Mouse (Mus musculus) liver, postnatal 0 days (tissue): ENCODE results near the gene Cracr2a.

Experiments used
- CTCF ChIP-seq: sonication (generic); IDR thresholded peaks from 2 replicates; pipeline ENCODE4 v1.5.1; 2016; ENCODE audit warnings: antibody characterized with exemption, low read depth
- EP300 ChIP-seq: IDR thresholded peaks from 2 replicates; pipeline ENCODE4 v1.6.1; 2016; ENCODE audit warnings: antibody characterized with exemption, low read depth, mild to moderate bottlenecking

DNA sequence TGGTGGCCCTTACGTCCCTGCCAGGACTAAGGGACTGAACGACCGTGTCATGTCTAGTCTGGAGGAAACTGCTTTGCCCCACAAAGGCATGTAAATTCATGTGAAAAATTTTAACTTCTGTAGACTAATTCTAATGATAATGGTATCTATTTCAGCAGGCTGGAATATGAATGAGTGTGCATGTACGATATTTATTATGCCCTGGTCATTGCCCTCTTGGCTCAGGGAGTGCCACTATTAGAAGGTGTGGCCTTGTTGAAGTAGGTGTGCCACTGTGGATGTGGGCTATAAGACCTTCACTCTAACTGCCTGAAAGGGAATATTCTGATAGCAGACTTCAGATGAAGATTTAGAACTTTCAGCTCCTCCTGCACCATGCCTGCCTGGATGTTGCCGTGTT lies 28.8 kb upstream of the Cracr2a start:
- TF ChIP-seq EP300 (no peak), CTCF (no peak)
